ENCODE assay signal across 23 mouse cellular contexts in the genomic region with DNA sequence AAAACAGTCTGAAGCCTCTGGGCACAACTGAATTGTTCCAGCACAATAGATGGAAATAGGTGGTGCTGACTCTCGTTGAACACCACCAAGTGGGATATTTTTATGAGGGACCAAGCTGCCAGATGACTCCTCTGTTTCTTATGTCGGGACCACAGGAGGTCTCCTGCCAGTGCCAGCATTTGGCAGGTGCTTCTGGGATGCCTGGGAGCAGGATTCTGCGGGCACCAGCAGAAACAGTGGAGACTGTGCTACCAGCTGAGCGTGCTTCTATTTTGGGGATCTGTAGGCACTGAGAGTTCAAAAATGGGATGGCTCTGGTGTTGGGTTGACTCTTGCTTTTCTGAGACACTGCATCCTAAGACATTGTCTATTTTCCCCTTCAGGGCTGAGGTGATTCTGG.
DNase-seq lines count a peak whose midpoint lies in the region; ATAC-seq and TF ChIP-seq lines count a peak whose summit lies in the region.
"Had no signal": no experiment of that assay in that cellular context is flagged by ENCODE, and none has a peak within 500 bp of the region (broad histone marks: within the 10 kb centered on the region; RNA-seq: fewer than 3 reads in every experiment).

No protein-coding gene starts in this region.

- no peak for TF ChIP-seq EP300 in liver, postnatal 0 days (IDR thresholded peaks at IDR 0.05; ENCODE audit: low read depth)

- no peak for TF ChIP-seq CTCF in layer of hippocampus, adult 2 months (conservative IDR thresholded peaks at IDR 0.05)
- no peak for TF ChIP-seq CTCF in liver, postnatal 0 days (IDR thresholded peaks at IDR 0.05; ENCODE audit: low read depth)

- no peaks in the 10 kb centered on the region for H3K9me3 ChIP-seq in liver, postnatal 0 days (ENCODE audit: low read length)
- H3K9me3 ChIP-seq: embryonic facial prominence, embryonic 12.5 days; kidney, embryonic 15.5 days; liver, embryonic 12.5 days; neural tube, embryonic 15.5 days had no signal

- no peak for ATAC-seq in liver, postnatal 0 days
- ATAC-seq: CD4-positive, CD25-positive, alpha-beta regulatory T cell, adult 4 months; forebrain, embryonic 14.5 days; hindbrain, embryonic 16.5 days; liver, embryonic 12.5 days; lung, postnatal 0 days had no signal

- H3K4me2 ChIP-seq in liver, postnatal 0 days (ENCODE audit: low read depth, low read length) = no peak overlapping the region
- H3K4me2 ChIP-seq: embryonic facial prominence, embryonic 12.5 days; kidney, embryonic 15.5 days; liver, embryonic 12.5 days; neural tube, embryonic 15.5 days had no signal

- H3K27me3 ChIP-seq in liver, postnatal 0 days (ENCODE audit: insufficient read depth, low read length) = no peaks in the 10 kb centered on the region
- H3K27me3 ChIP-seq: embryonic facial prominence, embryonic 12.5 days; kidney, embryonic 15.5 days; liver, embryonic 12.5 days; neural tube, embryonic 15.5 days had no signal

- no peak for DNase-seq in layer of hippocampus, adult 2 months (ENCODE audit: low spot score in 2 of 2)
- DNase-seq in layer of hippocampus, postnatal 36 days = no peak
- peak; percentile 85 for DNase-seq in cerebellum, adult 11 months
- peak; percentile 84 for DNase-seq in cerebellum, adult 8-10 months
- peak; percentile 90 to 92 for DNase-seq in cerebellum, postnatal 25 days
- no peak for DNase-seq in liver, postnatal 0 days
- DNase-seq in adrenal gland, postnatal 14 days = no peak
- DNase-seq: adrenal gland, postnatal 25 days; kidney, adult 18-20 months; kidney, postnatal 25 days; lung, adult 18-20 months; midbrain, embryonic 14.5 days; thymus, adult 2 months; thymus, postnatal 36 days had no signal

- H3K4me3 ChIP-seq in layer of hippocampus, adult 2 months = no peak overlapping the region
- no peak overlapping the region for H3K4me3 ChIP-seq in liver, postnatal 0 days (ENCODE audit: low read depth, low read length)
- H3K4me3 ChIP-seq: embryonic facial prominence, embryonic 12.5 days; kidney, embryonic 15.5 days; liver, embryonic 12.5 days; neural tube, embryonic 15.5 days had no signal

- H3K27ac ChIP-seq in layer of hippocampus, adult 2 months = peak overlapping the region; percentile 73
- H3K27ac ChIP-seq in liver, postnatal 0 days (ENCODE audit: low read depth) = no peak overlapping the region
- H3K27ac ChIP-seq: embryonic facial prominence, embryonic 12.5 days; kidney, embryonic 15.5 days; liver, embryonic 12.5 days; macrophage; neural tube, embryonic 15.5 days had no signal

- 75% methylated on average over 4 of the region's 4 CpGs for WGBS in liver, postnatal 0 days (ENCODE audit: insufficient replicate concordance)

- no peak overlapping the region for H3K9ac ChIP-seq in liver, postnatal 0 days (replicated peaks)
- H3K9ac ChIP-seq: embryonic facial prominence, embryonic 12.5 days; kidney, embryonic 15.5 days; liver, embryonic 12.5 days; neural tube, embryonic 15.5 days had no signal

- no peaks in the 10 kb centered on the region for H3K36me3 ChIP-seq in liver, postnatal 0 days (replicated peaks; ENCODE audit: insufficient read depth, low read length)
- H3K36me3 ChIP-seq: embryonic facial prominence, embryonic 12.5 days; kidney, embryonic 15.5 days; liver, embryonic 12.5 days; neural tube, embryonic 15.5 days had no signal

- H3K4me1 ChIP-seq in liver, postnatal 0 days (ENCODE audit: insufficient read depth) = no peaks in the 10 kb centered on the region
- H3K4me1 ChIP-seq: embryonic facial prominence, embryonic 12.5 days; kidney, embryonic 15.5 days; liver, embryonic 12.5 days; neural tube, embryonic 15.5 days had no signal

Comparison
In these comparisons a context has a peak if more than half of its experiments do, and no peak if none do; other contexts are left out.
1. DNase-seq: peak in cerebellum, adult 11 months (single experiment), cerebellum, adult 8-10 months (single experiment) and cerebellum, postnatal 25 days (2 of 2); none in layer of hippocampus, adult 2 months (0 of 2), layer of hippocampus, postnatal 36 days (0 of 2), liver, postnatal 0 days (single experiment) and adrenal gland, postnatal 14 days (single experiment).